Mouse (Mus musculus): Measurements from ENCODE around the gene Odf4. TPM values are rescaled to one million over a fixed set of nuclear protein-coding genes. Genes with fewer than 3 reads are reported as not detected.
"Not testable (repeated sequence)": the region's sequence is repeated elsewhere in the genome, so short reads cannot be mapped to it uniquely, and the experiment has no call there.

Gene Odf4
- polyA plus RNA-seq, 1 experiment from 2014 or later: not detected

- H3K9me3 ChIP-seq (replicated peaks; ENCODE audit: control insufficient read depth, low read length): no peaks in the 10 kb centered on the region
- 60% methylated on average over 4 of the region's 4 CpGs for WGBS
- no peak overlapping the region for H3K27ac ChIP-seq (ENCODE audit: low read length)
- ATAC-seq (replicated peaks; ENCODE audit: extremely low read depth, insufficient read depth, low FRiP score): no peak
- peak overlapping the region; percentile 61 for H3K4me3 ChIP-seq (ENCODE audit: low read length)
- H3K4me2 ChIP-seq (ENCODE audit: low read depth, low read length): peak overlapping the region; percentile 67
- H3K9ac ChIP-seq (ENCODE audit: low read length): peak overlapping the region; percentile 71
- peaks cover 3% of the 10 kb centered on the region for H3K4me1 ChIP-seq (ENCODE audit: control insufficient read depth, insufficient read depth, low read length)
- H3K27me3 ChIP-seq (ENCODE audit: control insufficient read depth, insufficient read depth, low read length): no peaks in the 10 kb centered on the region
- H3K36me3 ChIP-seq (ENCODE audit: control insufficient read depth, insufficient read depth): peaks cover 3% of the 10 kb centered on the region; the same call in 1 of the 2 replicates
These were observed 13.6 kb upstream of the Odf4 start for GRCm38 (mm10) chr11:68940516-68940915.

- Histone ChIP-seq H3K4me2 (ENCODE audit: low read depth, low read length) (peak overlapping the region; percentile 67), H3K9me3 (replicated peaks; ENCODE audit: control insufficient read depth, low read length) (no peaks in the 10 kb centered on the region), H3K36me3 (ENCODE audit: control insufficient read depth, insufficient read depth) (peaks cover 3% of the 10 kb centered on the region; the same call in 1 of the 2 replicates), H3K4me1 (ENCODE audit: control insufficient read depth, insufficient read depth, low read length) (peaks cover 3% of the 10 kb centered on the region), H3K9ac (ENCODE audit: low read length) (peak overlapping the region; percentile 71), H3K27me3 (ENCODE audit: control insufficient read depth, insufficient read depth, low read length) (no peaks in the 10 kb centered on the region), H3K4me3 (ENCODE audit: low read length) (peak overlapping the region; percentile 61), H3K27ac (ENCODE audit: low read length) (peak overlapping the region; percentile 69)
- ATAC-seq (replicated peaks; ENCODE audit: extremely low read depth, insufficient read depth, low FRiP score): peak; percentile 98
- 2% methylated on average over 16 of the region's 16 CpGs for WGBS
These were observed 12.8 kb upstream of the Odf4 start for GRCm38 (mm10) chr11:68939451-68940304.

DNA sequence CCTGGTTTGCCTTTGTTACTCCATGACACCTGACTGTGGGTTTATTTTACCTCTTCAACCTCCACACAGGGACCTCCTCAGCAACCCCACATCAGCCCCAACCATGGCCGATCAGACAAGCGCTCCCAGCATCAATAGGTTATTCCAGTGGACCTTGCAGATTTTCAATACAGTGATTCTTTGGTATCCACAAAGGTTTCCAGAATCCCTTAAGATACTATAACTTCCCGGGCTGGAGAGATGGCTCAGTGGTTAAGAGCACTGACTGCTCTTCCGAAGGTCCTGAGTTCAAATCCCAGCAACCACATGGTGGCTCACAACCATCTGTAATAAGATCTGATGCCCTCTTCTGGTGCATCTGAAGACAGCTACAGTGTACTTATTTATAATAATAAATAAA is 10.1 kb upstream of the Odf4 start:
- H3K36me3 ChIP-seq (ENCODE audit: control insufficient read depth, insufficient read depth); H3K4me3 ChIP-seq (ENCODE audit: low read length); H3K4me1 ChIP-seq (ENCODE audit: control insufficient read depth, insufficient read depth, low read length); H3K27me3 ChIP-seq (ENCODE audit: control insufficient read depth, insufficient read depth, low read length); H3K9me3 ChIP-seq (replicated peaks; ENCODE audit: control insufficient read depth, low read length); H3K9ac ChIP-seq (ENCODE audit: low read length); ATAC-seq (replicated peaks; ENCODE audit: extremely low read depth, insufficient read depth, low FRiP score); H3K4me2 ChIP-seq (ENCODE audit: low read depth, low read length); H3K27ac ChIP-seq (ENCODE audit: low read length): not testable (repeated sequence)
- 81% methylated on average over 4 of the region's 4 CpGs for WGBS

- ATAC-seq (replicated peaks; ENCODE audit: extremely low read depth, insufficient read depth, low FRiP score): no peak
These were observed 7.1 kb upstream of the Odf4 start for GRCm38 (mm10) chr11:68933885-68934507.

GRCm38 (mm10) chr11:68929947-68930346 is 3.1 kb upstream of the Odf4 start:
- no peak overlapping the region for H3K9ac ChIP-seq (ENCODE audit: low read length)
- H3K4me3 ChIP-seq (ENCODE audit: low read length): no peak overlapping the region
- no peak overlapping the region for H3K4me2 ChIP-seq (ENCODE audit: low read depth, low read length)
- H3K27me3 ChIP-seq (ENCODE audit: control insufficient read depth, insufficient read depth, low read length): no peaks in the 10 kb centered on the region
- 59% methylated on average over 6 of the region's 6 CpGs for WGBS
- H3K4me1 ChIP-seq (ENCODE audit: control insufficient read depth, insufficient read depth, low read length): no peaks in the 10 kb centered on the region
- no peaks in the 10 kb centered on the region for H3K36me3 ChIP-seq (ENCODE audit: control insufficient read depth, insufficient read depth)
- H3K27ac ChIP-seq (ENCODE audit: low read length): no peak overlapping the region
- H3K9me3 ChIP-seq (replicated peaks; ENCODE audit: control insufficient read depth, low read length): no peaks in the 10 kb centered on the region
- no peak for ATAC-seq (replicated peaks; ENCODE audit: extremely low read depth, insufficient read depth, low FRiP score)

More at GRCm38 (mm10) chr11:68933885-68934507, 7.1 kb upstream of the Odf4 start:
- no peak overlapping the region for H3K9ac ChIP-seq (ENCODE audit: low read length)
- no peaks in the 10 kb centered on the region for H3K36me3 ChIP-seq (ENCODE audit: control insufficient read depth, insufficient read depth)
- no peak overlapping the region for H3K27ac ChIP-seq (ENCODE audit: low read length)
- H3K9me3 ChIP-seq (replicated peaks; ENCODE audit: control insufficient read depth, low read length): no peaks in the 10 kb centered on the region
- no peak overlapping the region for H3K4me2 ChIP-seq (ENCODE audit: low read depth, low read length)
- H3K4me3 ChIP-seq (ENCODE audit: low read length): no peak overlapping the region
- H3K27me3 ChIP-seq (ENCODE audit: control insufficient read depth, insufficient read depth, low read length): no peaks in the 10 kb centered on the region
- WGBS: 63% methylated on average over 5 of the region's 5 CpGs
- no peaks in the 10 kb centered on the region; the same call in 1 of the 2 replicates for H3K4me1 ChIP-seq (ENCODE audit: control insufficient read depth, insufficient read depth, low read length)

DNA sequence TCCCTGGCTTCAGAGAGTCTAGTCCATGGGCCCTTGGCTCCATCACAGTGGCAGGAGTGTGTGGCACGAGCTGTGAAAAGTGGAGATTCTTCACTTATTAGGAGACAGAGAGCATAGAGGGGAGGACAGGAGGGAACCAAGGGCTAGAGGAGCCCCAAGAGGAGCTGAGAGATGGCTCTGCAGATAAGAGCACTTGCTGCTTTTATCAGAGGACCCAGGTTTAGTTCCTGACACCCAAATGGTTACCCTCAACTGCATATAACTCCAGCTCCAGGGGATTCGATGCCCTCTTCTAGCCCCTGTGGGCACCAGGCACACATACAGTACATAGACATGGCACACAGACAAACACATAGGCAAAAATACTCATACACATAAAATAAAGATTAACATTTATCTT is 2.1 kb downstream of the Odf4 start:
- 81% methylated on average over 2 of the region's 2 CpGs for WGBS
- H3K27me3 ChIP-seq (ENCODE audit: control insufficient read depth, insufficient read depth, low read length): 0 out of 2 replicates have a peak, but pooled peaks cover 2% of the 10 kb centered on the region
- H3K9me3 ChIP-seq (replicated peaks; ENCODE audit: control insufficient read depth, low read length): no peaks in the 10 kb centered on the region
- ATAC-seq (replicated peaks; ENCODE audit: extremely low read depth, insufficient read depth, low FRiP score): no peak
- no peak overlapping the region for H3K27ac ChIP-seq (ENCODE audit: low read length)
- H3K4me2 ChIP-seq (ENCODE audit: low read depth, low read length): no peak overlapping the region
- H3K9ac ChIP-seq (ENCODE audit: low read length): no peak overlapping the region
- no peaks in the 10 kb centered on the region for H3K4me1 ChIP-seq (ENCODE audit: control insufficient read depth, insufficient read depth, low read length)
- H3K4me3 ChIP-seq (ENCODE audit: low read length): no peak overlapping the region
- H3K36me3 ChIP-seq (ENCODE audit: control insufficient read depth, insufficient read depth): no peaks in the 10 kb centered on the region

- no peaks in the 10 kb centered on the region for H3K9me3 ChIP-seq (replicated peaks; ENCODE audit: control insufficient read depth, low read length)
- H3K4me2 ChIP-seq (ENCODE audit: low read depth, low read length): no peak overlapping the region
- no peak for ATAC-seq (replicated peaks; ENCODE audit: extremely low read depth, insufficient read depth, low FRiP score)
- H3K27ac ChIP-seq (ENCODE audit: low read length): no peak overlapping the region
- no peaks in the 10 kb centered on the region for H3K36me3 ChIP-seq (ENCODE audit: control insufficient read depth, insufficient read depth)
- H3K9ac ChIP-seq (ENCODE audit: low read length): no peak overlapping the region
- 0 out of 2 replicates have a peak, but pooled peaks cover 2% of the 10 kb centered on the region for H3K27me3 ChIP-seq (ENCODE audit: control insufficient read depth, insufficient read depth, low read length)
- no peaks in the 10 kb centered on the region for H3K4me1 ChIP-seq (ENCODE audit: control insufficient read depth, insufficient read depth, low read length)
- 59% methylated on average over 3 of the region's 3 CpGs for WGBS
- no peak overlapping the region for H3K4me3 ChIP-seq (ENCODE audit: low read length)
These were observed 3.7 kb downstream of the Odf4 start for GRCm38 (mm10) chr11:68923191-68923590.

DNA sequence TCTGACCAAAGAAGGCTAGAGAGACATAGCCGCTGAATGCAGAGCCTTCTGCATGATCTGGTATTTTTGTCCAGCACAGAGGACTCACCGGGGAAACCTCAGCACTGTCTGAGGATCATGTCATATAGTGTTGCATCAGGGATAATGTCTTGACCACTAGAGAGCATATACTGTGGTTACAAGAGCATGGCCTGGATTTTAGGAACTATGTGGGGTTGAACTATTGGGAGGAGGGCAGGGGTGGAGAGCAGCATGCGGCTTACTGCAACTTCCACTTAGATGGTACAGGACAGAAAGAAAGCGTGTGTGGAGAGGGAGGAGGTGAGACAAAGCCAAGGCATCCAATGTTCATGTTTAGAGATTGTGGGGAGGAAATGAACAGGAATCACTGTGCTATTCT is 12.3 kb downstream of the Odf4 start:
- H3K27me3 ChIP-seq (ENCODE audit: control insufficient read depth, insufficient read depth, low read length): no peaks in the 10 kb centered on the region
- no peak overlapping the region for H3K4me2 ChIP-seq (ENCODE audit: low read depth, low read length)
- no peaks in the 10 kb centered on the region for H3K9me3 ChIP-seq (replicated peaks; ENCODE audit: control insufficient read depth, low read length)
- H3K4me1 ChIP-seq (ENCODE audit: control insufficient read depth, insufficient read depth, low read length): no peaks in the 10 kb centered on the region
- WGBS: 87% methylated on average over 4 of the region's 4 CpGs
- no peak overlapping the region for H3K9ac ChIP-seq (ENCODE audit: low read length)
- no peak overlapping the region for H3K4me3 ChIP-seq (ENCODE audit: low read length)
- no peak overlapping the region for H3K27ac ChIP-seq (ENCODE audit: low read length)
- ATAC-seq (replicated peaks; ENCODE audit: extremely low read depth, insufficient read depth, low FRiP score): no peak
- no peaks in the 10 kb centered on the region for H3K36me3 ChIP-seq (ENCODE audit: control insufficient read depth, insufficient read depth)
